ENCODE assay signal across 8 mouse cellular contexts in genomic region chr11:54523431-54524001, GRCm38 (mm10). TPM values are rescaled to one million over a fixed set of nuclear protein-coding genes. Genes with fewer than 3 reads are reported as not detected.
DNase-seq lines count a peak whose midpoint lies in the region; ATAC-seq and TF ChIP-seq lines count a peak whose summit lies in the region.

No protein-coding gene starts in this region.

- H3K36me3 ChIP-seq in erythroblast, embryonic 14.5 days (ENCODE audit: control insufficient read depth) = peaks cover 2% of the 10 kb centered on the region; the same call in 1 of the 2 replicates
- no peaks in the 10 kb centered on the region for H3K36me3 ChIP-seq in thymus, adult 2 months (ENCODE audit: control insufficient read depth, insufficient read depth, low read length)
- H3K36me3 ChIP-seq in limb, embryonic 15.5 days = no peaks in the 10 kb centered on the region

- peaks cover 46% of the 10 kb centered on the region for H3K4me1 ChIP-seq in erythroblast, embryonic 14.5 days (ENCODE audit: control insufficient read depth)
- peaks cover 7% of the 10 kb centered on the region for H3K4me1 ChIP-seq in thymus, adult 2 months (replicated peaks; ENCODE audit: control insufficient read depth, insufficient read depth, low read length)
- peaks cover 13% of the 10 kb centered on the region for H3K4me1 ChIP-seq in limb, embryonic 15.5 days

- TF ChIP-seq POLR2A in thymus, adult 2 months (IDR thresholded peaks at IDR 0.05; ENCODE audit: control insufficient read depth, extremely low read depth, insufficient read depth, low read length, poor library complexity) = no peak

- no peaks in the 10 kb centered on the region for H3K9me3 ChIP-seq in erythroblast, embryonic 14.5 days (ENCODE audit: control insufficient read depth, low read length)
- no peaks in the 10 kb centered on the region for H3K9me3 ChIP-seq in limb, embryonic 15.5 days

- peak overlapping the region; percentile 69 for H3K9ac ChIP-seq in limb, embryonic 15.5 days

- no peak for DNase-seq in thymus, adult 2 months
- DNase-seq in thymus, postnatal 10 days (ENCODE audit: low spot score in 2 of 2) = no peak
- no peak for DNase-seq in retina, postnatal 1 day
- no peak for DNase-seq in ovary, postnatal 36 days (ENCODE audit: low spot score)
- DNase-seq in embryo, embryonic 10 days (ENCODE audit: low spot score) = no peak

- ATAC-seq in erythroblast, adult 5-6 weeks (replicated peaks; ENCODE audit: low FRiP score, poor library complexity, severe bottlenecking) = no peak
- no peak for ATAC-seq in limb, embryonic 15.5 days (ENCODE audit: insufficient number of reproducible peaks, low FRiP score, low TSS enrichment, low read depth)

- TF ChIP-seq CTCF in thymus, adult 2 months (IDR thresholded peaks at IDR 0.05; ENCODE audit: borderline replicate concordance, control insufficient read depth, extremely low read depth, insufficient read depth, low read length, poor library complexity) = no peak

- H3K4me2 ChIP-seq in limb, embryonic 15.5 days = peak overlapping the region; percentile 70

- H3K4me3 ChIP-seq in erythroblast, embryonic 14.5 days (replicated peaks) = peak overlapping the region; percentile 89
- peak overlapping the region; percentile 77 for H3K4me3 ChIP-seq in thymus, adult 2 months (ENCODE audit: control insufficient read depth, insufficient read depth, low read length)
- peak overlapping the region; percentile 66 for H3K4me3 ChIP-seq in limb, embryonic 15.5 days

- 6% methylated on average over 10 of the region's 10 CpGs for WGBS in thymus, adult 2 months
- 15% methylated on average over 10 of the region's 10 CpGs for WGBS in limb, embryonic 15.5 days

- H3K27me3 ChIP-seq in erythroblast, embryonic 14.5 days (ENCODE audit: control insufficient read depth) = no peaks in the 10 kb centered on the region
- no peaks in the 10 kb centered on the region for H3K27me3 ChIP-seq in thymus, adult 2 months (ENCODE audit: control insufficient read depth, insufficient read depth, low read length)
- H3K27me3 ChIP-seq in limb, embryonic 15.5 days = no peaks in the 10 kb centered on the region

- peak overlapping the region; percentile 66 for H3K27ac ChIP-seq in thymus, adult 2 months (ENCODE audit: control insufficient read depth, insufficient read depth, low read length)
- H3K27ac ChIP-seq in limb, embryonic 15.5 days = peak overlapping the region; percentile 96

RNA-seq across cellular contexts. Expression of gene Rapgef6, which starts 0.9 kb away (rescaled TPM):
- 0.13 and 0.55 TPM in 2 replicates for polyA plus RNA-seq in erythroblast, embryonic 14.5 days (2012)
- total RNA-seq in erythroblast, adult 5-6 weeks (2015; ENCODE audit: low replicate concordance) = 33.0 and 41.2 TPM in 2 replicates
- total RNA-seq in erythroblast, adult 5-6 weeks (2017; ENCODE audit: low replicate concordance) = 47.5 and 58.5 TPM in 2 replicates
- 73.9 and 82.0 TPM in 2 replicates for polyA plus RNA-seq in thymus, adult 2 months (2012; rRNA removed)
- polyA plus RNA-seq in limb, embryonic 15.5 days (2015; fragmentation: Nextera tagmentation; extraction: Ambion mirVana) = 31.9 and 32.3 TPM in 2 replicates

Comparison
In these comparisons a context has a peak if more than half of its experiments do, and no peak if none do; other contexts are left out.
1. RNA of gene Rapgef6, which starts 0.9 kb away (polyA plus RNA-seq): 73.9 to 82.0 TPM in thymus, adult 2 months and 31.9 to 32.3 TPM in limb, embryonic 15.5 days; 0.13 to 0.55 TPM in erythroblast, embryonic 14.5 days; every median in the first group is over 10 times any median in the second.
2. Peak in every context shown above with its lines, with median percentiles within 50 percentile points of each other: H3K4me3 ChIP-seq.